Mouse (Mus musculus): ENCODE results near the gene Rrp12.
"Not testable (repeated sequence)": the region's sequence is repeated elsewhere in the genome, so short reads cannot be mapped to it uniquely, and the experiment has no call there.

Gene Rrp12

DNA sequence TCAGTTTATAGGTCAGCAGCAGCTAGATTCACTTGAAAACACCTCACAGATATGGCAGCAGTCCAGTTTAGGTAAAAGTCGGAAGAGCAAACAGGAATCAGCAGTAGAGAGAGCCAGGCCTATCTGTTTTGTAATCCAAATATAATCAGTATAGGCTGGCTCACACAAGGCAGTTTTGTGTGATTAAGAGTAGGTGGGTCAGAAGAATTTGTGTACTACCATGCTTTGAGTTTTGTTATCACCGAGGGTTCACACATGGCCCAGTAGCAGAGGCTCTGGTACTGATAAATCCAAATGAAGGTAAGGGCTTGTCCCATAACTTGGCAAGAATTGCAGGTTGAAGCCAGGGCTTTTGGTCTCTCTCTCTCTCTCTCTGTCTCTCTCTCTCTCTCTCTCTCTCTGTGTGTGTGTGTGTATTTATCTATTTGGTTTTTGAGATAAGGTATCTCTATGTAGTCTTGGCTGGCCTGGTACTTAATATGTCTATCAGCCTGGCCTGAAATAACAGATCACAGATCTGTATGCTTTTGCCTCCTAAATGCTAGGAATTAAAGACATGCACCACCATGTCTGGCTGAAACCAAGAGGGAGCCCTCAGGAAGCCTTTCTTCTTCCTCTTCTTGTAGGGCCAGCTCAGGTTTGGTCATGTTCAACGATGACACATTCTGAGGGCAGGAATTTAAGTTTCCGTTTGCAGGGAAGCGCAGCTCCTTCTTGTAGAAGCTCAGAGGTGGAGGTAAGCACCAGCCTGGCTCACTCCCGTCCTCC, 10.5 kb upstream of the Rrp12 start:
- DNase-seq (ENCODE audit: extremely low read depth, low read depth, low spot score), result no peak

DNA sequence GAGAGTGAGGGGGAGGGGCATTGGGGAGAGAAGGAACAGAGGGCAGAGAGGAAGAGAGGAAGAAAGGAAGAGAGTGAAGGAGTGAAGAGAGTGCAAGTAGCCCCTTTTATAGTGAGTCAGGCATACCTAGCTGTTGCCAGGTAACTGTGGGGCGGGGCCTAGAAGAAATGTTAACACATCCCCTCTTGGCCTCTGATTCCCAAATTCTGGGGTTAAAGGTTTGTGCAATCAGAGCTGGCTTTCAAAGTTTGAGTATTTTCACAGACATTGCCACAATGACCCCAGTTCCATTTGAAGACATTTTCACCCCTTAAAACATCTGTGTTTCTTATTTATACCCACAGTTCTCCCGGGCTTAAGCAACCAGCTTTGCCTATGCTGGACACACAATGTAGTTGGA, 9.3 kb upstream of the Rrp12 start:
- no peak for DNase-seq (ENCODE audit: extremely low read depth, low read depth, low spot score)

DNA sequence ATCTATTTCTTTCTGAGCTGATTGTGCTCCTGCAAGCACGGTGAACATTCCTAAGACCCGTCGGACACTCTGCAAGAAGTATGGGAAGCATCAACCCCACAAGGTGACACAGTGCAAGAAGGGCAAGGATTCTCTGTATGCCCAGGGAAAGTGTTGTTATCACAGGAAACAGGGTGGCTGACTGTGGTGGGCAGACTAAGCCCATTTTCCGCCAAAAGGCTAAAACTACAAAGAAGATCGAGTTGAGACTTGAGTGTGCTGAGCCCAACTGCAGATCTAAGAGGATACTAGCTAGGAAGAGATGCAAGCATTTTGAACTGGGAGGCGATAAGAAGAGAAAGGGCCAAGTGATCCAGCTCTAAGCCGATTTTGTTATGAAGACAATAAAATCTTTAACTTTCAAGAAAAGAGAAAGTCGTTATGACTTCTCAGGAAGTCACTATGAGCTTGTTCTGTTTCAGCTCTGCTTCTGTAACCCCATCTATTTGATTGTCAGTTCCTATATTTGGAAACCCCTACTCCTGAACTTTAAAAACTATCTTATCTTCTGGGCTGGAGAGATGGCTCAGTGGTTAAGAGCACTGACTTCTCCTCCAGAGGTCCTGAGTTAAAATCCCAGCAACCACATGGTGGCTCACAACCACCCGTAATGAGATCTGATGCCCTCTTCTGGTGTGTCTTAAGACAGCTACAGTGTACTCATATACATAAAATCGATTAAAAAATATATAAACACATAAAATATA, 7.0 kb upstream of the Rrp12 start:
- DNase-seq (ENCODE audit: extremely low read depth, low read depth, low spot score), result no peak

DNA sequence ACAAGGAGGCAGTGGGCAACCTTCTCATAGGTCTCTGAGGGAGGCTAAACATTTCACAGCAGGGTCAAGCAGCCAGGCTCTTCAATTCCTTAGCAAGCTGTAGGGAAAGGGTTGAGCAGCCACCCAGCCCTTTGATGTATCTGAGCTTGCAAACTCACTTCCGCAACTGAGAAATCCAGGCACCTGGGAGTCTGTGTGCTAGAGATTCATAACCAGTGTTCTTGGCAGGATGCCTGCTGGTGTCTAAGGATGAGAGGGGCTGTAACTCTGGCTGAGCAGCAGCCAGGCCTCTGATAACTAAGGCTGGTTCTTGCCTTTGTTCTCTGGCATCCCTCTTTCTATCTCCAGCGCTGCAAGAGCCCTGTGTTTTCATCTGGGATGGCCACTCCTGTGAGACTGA, 5.7 kb upstream of the Rrp12 start:
- DNase-seq (ENCODE audit: extremely low read depth, low read depth, low spot score), result no peak

DNA sequence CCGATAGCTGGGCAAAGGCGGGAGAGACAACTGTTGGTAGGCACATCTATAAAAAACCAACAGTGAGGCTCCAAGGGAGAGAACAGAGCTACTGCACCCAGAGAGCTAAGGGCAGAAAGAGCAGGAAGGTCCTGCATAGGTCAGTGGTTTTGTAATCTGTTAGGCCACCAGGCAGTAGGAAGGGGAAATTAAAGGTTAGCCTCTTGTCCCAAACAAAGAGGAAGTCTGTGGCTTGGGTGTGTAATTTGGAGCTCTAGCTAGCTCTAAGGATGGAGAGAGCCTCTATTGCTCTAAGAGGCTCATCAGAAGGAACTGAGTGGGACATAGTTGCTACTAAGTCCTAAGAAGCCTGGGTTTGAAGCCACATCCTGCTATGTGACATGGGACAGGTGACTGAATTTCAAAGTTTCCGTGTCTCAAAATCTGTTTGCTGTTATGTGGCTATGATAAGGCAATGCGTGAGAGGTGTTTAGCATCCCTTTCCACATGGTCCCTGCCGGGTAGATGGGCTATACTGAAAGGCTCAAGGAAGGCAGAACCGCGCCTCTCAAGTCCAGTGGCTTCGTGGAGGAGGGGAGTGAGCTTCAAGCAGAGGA, 4.6 kb upstream of the Rrp12 start:
- DNase-seq (ENCODE audit: extremely low read depth, low read depth, low spot score), result no peak

DNA sequence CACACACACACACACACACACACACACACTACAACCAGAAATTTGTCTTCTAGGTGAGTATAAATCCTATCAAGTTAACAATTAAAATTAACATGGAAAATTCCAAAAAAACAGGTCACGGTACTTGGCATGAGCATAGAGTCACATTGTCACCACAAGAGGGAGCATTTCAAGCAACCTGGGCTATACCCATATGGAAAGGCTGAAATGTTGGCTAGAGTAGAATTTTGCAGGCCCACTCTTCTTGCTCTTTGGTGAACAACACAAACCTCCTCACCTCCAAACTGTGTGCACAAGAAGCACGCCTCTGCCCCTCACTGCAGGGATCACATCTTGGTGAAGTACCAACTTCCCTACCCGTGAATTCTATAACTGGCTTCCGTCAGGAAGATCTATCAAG, 2.9 kb upstream of the Rrp12 start:
- DNase-seq (ENCODE audit: extremely low read depth, low read depth, low spot score), result no peak

DNA sequence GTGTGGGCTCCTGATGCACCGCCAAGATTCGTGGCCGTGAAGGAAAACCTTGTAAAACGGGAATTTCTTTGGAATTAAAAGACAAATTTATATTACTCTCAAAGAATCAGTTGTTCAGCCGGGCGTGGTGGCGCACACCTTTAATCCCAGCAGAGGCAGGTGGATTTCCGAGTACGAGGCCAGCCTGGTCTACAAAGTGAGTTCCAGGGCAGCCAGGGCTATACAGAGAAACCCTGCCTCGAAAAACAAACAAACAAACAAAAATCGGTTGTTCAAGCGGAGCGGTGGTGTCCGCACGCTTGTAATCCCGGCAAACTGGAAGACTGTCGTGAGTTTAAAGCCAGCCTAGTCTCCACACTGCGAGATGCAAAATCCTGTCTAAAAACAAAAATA, 342 bp upstream of the Rrp12 start:
- no peak for DNase-seq (ENCODE audit: extremely low read depth, low read depth, low spot score)

DNA sequence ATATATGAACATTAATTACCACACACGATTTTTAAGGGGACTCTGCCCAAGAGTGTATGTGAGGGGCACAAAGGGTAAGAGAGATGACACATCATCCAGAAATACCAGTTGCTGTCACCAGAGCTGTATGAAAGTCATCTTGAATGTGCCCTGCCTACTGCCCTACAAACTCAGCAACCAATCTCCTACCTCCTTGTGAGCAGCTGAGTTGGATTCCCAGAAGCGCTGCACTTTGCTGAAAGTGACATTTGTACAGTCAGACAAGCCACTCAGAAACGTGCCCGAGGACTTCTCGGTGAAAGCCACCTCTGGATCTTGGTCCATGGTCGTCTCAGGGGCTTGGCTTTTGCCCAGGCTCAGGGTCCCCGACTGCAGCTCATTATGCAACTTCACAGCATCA, 1.0 kb downstream of the Rrp12 start:
- DNase-seq (ENCODE audit: extremely low read depth, low read depth, low spot score), result no peak

DNA sequence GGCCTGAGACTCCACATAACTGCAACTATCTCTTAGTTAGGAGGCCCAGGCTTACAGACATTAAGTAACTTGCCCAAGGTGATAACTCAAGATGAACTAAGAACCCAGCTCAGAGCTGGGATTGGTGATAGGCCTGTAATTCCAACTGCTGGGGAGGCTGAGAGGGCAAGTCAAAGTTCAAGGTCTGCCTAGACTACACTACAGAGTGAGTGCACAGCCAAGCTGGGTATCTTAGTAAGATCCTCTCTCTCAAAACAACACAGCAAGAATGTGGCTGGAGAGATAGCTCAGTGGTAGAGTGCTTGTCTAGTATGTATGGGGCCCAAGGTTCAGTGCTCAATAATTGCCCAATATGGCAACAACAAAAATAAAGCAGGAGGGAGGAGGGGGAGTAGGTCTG, 7.8 kb downstream of the Rrp12 start:
- DNase-seq (ENCODE audit: extremely low read depth, low read depth, low spot score), result no peak

DNA sequence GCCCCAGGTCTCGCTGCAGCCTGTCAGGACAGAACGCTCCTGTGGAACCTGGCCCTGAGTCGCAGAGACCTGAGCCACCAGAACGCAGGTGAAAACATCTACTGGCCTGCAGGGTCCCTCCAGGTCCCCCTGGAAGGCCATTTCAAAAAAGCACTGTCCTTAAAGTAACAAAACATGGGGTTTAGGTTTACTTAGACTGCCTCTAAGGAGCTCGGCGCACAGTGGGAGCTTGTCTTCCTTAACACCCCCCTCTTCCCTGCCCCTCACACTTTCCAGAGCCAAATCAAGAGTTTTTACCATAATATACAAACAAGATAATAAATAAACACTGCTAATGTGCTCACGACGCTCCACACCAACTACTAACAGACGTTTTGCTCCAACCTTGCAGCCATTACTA, 12.1 kb downstream of the Rrp12 start:
- DNase-seq (ENCODE audit: extremely low read depth, low read depth, low spot score), result no peak

DNA sequence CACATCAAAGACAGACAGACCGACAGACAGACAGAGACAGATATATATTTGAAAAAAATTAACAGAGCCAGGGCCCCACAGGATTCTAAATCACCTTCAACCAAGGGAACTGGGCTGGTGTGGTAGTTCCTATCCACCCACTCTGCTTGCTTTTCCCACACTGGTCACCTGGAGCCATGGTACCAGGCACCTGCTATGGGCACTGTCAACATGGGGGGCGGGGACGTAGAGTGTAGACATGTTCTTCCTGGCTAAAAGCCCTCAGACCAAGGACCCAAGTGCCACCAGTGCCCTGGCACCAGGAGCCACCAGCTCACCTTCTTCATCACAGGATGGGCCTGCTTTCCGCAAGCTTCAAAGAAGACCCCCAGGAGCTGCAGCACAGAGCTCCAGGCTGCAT, 14.1 kb downstream of the Rrp12 start:
- no peak for DNase-seq (ENCODE audit: extremely low read depth, low read depth, low spot score)

DNA sequence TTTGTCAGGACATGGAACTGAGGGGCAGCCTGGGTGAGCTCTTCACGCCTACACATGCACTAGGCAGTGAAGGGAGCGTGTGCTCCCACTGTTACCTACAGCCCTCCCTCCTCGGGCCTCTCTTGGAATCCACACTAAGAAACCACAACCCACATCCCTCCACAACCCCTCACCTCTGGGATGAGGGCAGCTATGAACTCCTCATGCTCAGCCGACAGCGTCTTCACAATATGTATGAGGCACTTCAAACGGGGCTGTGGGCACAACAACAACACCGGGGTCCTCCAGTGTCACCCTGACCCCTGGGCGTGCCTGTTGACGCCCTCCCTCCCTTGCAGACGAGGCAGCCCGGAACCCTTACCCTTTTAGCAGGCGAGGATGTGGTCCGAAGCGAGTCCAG, 21.6 kb downstream of the Rrp12 start:
- DNase-seq (ENCODE audit: extremely low read depth, low read depth, low spot score), result no peak

DNA sequence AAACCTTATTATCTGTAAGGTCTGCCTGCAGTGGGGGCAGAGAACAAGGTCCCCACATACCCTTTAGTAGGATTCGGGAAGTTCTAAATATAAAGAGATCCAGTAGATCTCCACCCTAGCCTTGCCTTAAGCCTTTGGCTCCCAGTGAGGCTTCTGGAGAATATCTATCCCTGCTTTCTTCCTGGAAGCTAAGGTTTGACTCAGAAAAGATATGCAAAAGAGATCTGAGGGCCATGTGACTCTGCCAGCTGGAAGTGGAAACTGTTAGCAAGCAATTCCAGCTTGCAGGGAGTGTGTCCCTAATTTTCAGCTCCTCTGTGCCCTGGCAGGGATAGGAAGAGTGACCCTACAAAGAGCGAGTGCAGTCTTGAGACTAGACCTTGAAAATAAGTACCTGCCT, 23.7 kb downstream of the Rrp12 start:
- no peak for DNase-seq (ENCODE audit: extremely low read depth, low read depth, low spot score)

DNA sequence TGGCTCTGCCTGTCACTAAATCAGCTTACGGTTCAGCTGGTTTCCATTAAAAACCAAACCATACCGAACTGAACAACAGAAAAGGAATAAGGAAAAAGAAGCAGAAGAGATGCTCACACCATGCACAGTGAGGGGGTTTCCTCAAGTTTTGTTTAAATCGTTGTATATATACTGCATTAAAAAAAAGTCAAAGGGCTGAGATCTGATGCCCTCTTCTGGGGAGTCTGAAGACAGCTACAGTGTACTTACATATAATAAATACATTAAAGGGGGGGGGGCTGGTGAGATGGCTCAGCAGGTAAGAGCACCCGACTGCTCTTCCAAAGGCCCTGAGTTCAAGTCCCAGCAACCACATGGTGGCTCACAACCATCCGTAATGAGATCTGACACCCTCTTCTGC, 26.0 kb downstream of the Rrp12 start:
- not testable (repeated sequence) for DNase-seq (ENCODE audit: extremely low read depth, low read depth, low spot score)

DNA sequence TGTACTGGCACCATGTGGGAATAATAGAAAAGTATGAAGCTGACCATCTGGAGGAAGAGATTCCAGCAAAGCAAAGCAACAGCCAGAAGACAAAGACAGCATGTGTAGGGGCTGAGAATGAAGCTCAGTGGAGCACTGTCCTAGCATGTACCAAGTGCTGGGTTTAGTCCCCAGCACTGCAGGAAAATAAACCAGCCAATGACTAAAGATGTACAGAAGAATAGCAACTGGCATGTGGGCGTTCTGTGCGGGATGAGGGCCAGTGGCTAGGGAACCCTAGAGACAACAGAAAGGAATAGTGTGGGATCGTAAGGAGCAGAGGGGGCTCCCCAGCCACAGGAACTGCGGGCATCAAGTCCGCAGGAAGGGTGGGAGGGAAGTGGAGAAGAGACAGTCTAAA, 26.7 kb downstream of the Rrp12 start:
- no peak for DNase-seq (ENCODE audit: extremely low read depth, low read depth, low spot score)

DNA sequence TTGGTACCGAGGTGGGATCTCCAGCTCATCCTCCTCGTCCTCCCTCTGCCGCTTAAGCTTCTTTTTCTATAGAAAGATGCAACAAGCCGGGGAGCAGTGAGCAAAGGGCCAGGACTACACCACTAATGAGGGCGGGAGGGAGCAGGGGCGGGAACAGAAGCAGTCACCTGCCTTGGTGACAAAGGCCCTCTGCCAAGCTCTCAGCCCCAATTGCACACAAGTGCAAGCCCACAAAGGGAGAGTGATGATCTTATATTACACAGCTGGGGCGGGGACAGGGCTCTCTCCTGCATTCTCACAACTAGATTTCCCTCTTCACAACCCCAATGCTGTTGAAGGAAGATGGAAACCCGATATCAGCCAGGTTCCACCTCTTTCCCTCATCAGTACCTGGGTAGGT, 29.3 kb downstream of the Rrp12 start:
- no peak for DNase-seq (ENCODE audit: extremely low read depth, low read depth, low spot score)

DNA sequence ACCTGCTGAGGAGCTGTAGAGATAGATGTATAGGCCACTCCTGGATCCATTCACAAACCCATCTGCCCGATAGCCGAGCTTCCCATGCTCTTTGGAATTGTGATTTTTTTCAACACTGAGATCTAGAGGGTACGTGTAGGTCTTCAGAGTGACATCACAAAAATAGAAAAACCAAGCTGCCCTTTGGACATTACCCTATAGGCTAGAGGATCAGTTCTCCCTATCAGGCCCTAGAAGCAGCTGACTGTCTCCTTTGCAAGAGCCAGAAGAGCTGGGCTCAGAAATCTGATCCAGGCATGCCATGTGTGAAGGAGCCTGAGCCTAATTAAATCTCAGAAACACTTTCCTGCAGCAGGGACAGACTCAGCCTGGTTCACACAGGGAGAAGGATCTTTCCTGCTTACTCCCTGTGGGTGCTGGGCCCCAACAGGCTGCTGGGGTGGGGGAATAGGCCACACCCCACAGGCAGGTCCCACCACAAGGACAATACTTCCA, 38.1 kb downstream of the Rrp12 start:
- DNase-seq (ENCODE audit: extremely low read depth, low read depth, low spot score), result no peak

DNA sequence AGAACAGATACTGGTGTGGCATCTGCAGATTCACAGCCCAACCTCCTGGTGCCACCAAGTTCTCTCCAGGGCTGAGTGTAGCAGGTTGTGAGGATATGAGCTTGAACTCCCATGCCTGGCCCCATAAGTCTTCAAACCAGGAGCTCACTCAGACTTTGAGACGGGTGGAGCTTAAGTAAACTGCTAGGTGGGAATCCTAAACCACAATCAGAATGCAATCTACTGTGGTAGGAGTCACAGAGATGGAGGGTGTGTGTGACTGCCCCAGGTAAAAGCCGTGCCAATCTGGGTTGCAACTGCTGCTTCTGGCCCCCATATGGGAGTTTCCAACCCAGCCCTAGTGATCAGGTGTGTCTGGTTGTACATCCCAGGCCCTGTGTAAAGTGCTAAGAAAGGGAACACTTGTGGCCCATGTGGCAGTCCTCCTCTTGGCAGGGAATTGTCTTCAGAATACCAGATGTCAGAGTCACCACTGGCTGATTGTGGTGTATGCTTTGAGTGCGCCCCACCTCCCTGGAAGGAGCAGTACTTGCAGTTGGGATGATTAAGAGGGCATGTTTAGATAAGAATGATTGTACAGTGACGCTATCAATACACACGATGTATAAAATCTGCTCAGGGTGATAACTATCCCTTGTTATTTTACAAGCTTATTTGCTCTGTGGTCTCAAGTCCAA, 38.7 kb downstream of the Rrp12 start:
- DNase-seq (ENCODE audit: extremely low read depth, low read depth, low spot score), result no peak

DNA sequence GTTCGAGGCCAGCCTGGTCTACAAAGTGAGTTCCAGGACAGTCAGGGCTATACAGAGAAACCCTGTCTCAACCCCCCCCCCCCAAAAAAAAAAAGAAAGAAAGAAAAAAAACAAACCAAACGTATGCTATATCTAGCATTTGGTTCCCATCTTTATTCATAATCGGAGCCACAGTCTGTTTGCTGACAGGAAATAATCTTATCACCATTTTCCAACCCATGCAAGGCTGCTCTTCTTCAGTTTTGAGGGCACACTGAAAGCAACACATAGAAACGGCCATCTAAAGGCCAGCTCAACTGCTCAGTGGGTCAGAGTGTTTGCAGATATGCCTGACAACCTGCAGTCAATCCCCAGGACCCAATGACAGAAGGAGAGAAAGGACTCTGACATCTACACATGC, 43.5 kb downstream of the Rrp12 start:
- DNase-seq (ENCODE audit: extremely low read depth, low read depth, low spot score), result no peak

DNA sequence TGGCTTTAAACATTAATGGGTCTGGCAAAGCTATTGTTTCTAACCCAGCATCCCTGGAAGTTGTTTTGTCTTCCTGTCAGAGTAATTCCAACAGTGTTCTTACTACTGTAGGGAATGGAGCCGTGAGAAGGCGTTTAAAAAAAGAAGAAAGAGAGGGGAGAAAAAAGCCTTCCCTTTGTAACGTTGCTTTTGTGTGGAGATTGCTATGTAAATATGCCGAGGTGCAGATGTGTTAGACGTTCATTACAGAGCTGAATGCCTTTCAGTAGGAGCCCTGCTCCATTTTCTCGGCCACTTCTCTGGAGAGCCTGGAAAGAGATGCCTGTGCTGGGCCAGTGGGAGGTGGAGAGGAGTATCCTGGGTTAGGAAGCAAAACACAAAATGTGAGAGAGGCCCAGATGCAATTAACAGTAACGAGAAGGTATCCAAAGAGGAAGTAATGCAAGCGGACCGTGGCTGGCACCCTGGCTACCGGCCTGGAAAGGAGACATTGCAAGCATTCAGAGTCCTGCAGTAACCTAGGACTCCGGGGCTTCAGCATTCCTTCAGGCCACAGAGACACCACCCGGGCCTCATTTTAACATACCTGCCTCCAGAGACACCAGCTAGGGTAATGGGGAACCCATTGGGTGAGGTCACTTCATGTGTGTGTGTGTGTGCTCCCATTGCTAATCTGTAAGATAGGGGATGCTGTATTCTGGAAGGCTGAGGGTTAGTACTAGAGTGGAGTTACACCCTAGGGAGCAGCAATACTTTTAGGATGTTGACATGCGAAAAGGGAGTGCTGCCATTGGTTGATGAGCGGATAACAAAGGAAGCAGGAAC, 45.0 kb downstream of the Rrp12 start:
- no peak for DNase-seq (ENCODE audit: extremely low read depth, low read depth, low spot score)

All from fat pad, adult 2 months (tissue).